Mouse (Mus musculus) gastrocnemius, postnatal 36 days (tissue): ENCODE results near the gene Rapgef5. TPM values are rescaled to one million over a fixed set of nuclear protein-coding genes. Genes with fewer than 3 reads are reported as not detected.

Experiments
- DNase-seq, 2 experiments: peaks; one replicate each; pipeline ENCODE4 v3.0.0; 2022
- intact Hi-C: fragments of 180-260 bp; cut with DNase I; formaldehyde crosslinking; loops from one replicate; pipeline ENCODE4 v1.15.1; 2025
- total RNA-seq, 2 experiments: library from RNA; stranded (reverse); gene quantifications; 2 replicates each; pipeline ENCODE4 v1.2.3; 2021

Gene Rapgef5
- total RNA-seq, 2 experiments from 2014 or later, result 4.6 to 5.5 TPM

DNA sequence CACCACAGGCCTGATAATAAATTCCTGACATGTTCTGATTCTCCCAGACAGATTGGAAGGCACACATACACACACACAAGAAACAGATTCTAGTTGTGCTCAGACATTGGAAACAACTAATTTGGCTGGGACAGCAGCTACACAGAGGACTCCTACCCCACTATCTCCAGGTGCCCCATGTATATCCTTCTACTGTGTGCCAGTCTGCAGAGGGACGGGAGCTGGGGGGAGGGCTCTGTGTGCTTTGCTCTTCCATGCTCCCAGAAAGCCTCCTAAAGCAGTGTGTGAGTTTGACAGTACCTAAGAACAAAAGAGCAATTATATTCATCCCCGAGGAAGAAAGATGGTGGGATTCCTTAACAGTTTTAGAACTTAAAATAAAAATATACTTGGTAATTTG lies 187.1 kb downstream of the Rapgef5 start:
- intact Hi-C loops, result no loop called here

DNA sequence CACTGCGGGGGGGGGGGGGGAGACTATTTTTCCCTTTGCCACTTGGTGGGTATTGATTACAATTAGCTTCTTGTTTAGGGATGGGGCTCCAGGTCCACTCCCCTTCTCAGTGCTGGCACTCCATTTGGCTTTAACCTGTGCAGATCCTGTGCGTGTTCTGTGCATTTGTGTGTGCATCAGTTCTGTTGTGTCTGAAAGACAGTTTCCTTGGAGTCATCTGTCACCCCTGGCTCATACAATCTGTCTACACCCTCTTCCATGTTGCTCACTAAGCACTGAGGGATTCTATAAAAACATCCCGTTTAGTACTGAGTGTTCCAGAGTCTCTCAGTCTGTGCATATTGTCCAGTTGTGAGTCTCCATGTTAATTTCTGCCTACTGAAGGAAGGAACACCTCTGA lies 189.0 kb downstream of the Rapgef5 start:
- intact Hi-C loops, result no loop called here
- no peak for DNase-seq

More for the DNA sequence above, 187.1 kb downstream of the Rapgef5 start:
- no peak for DNase-seq

DNA sequence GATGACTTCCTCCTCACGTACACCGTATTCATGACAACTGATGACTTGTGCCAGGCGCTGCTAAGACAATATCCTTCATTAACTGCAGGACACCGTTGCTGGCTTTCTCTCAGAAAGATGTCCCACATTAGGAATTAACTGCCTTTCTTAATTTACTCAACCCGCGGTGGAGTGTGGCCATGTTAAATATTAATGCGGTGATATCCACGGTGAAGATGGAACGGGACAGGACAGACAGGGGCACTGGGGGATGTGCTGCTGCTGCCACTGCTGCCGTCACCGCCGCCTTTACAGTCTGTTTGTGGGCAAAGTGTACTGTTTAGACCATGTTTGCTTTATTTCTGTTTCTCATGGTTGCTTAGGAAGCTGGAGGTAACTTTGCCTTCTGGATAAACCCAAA lies 193.0 kb downstream of the Rapgef5 start:
- no peak for DNase-seq
- intact Hi-C loops, result no loop called here

DNA sequence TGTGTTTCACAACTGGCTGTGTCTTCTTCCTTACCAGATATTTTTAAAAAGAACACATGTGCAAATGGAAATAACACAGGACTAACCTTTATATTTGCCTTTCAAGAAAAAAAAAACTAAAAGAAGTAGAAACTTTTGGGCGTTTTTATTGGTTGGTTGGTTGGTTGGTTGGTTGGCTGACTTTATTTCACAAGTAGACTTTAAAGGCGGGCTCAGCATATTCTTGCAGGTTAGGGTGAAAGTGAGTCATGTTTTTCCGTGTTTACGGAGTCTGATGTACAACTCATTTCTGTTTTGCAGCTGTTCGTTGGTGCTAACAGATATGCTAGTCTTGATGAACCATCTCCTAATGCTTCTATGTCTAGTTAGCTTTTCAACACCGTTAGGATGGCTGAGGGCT lies 196.2 kb downstream of the Rapgef5 start:
- intact Hi-C loops, result no loop called here
- no peak for DNase-seq

DNA sequence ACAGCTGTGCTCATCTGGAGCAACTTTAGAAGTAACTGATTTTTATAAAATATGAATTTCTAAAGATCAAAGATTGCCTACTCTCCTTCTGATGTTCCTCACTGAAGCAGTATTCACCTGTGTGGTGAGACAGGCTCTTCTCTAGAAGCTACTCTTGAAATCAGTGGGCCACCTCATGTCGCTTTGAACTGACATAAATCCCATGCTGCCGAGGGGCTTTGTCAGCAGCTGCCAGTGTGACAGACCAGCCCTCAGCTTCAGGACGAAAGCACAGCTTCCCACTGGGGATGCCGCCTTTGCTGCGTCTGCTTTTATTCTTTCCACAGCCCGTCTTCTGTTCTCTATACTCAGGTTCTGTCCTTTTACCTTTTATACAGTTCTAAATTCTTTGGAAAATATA lies 197.3 kb downstream of the Rapgef5 start:
- intact Hi-C loops, result no loop called here
- DNase-seq, result no peak

DNA sequence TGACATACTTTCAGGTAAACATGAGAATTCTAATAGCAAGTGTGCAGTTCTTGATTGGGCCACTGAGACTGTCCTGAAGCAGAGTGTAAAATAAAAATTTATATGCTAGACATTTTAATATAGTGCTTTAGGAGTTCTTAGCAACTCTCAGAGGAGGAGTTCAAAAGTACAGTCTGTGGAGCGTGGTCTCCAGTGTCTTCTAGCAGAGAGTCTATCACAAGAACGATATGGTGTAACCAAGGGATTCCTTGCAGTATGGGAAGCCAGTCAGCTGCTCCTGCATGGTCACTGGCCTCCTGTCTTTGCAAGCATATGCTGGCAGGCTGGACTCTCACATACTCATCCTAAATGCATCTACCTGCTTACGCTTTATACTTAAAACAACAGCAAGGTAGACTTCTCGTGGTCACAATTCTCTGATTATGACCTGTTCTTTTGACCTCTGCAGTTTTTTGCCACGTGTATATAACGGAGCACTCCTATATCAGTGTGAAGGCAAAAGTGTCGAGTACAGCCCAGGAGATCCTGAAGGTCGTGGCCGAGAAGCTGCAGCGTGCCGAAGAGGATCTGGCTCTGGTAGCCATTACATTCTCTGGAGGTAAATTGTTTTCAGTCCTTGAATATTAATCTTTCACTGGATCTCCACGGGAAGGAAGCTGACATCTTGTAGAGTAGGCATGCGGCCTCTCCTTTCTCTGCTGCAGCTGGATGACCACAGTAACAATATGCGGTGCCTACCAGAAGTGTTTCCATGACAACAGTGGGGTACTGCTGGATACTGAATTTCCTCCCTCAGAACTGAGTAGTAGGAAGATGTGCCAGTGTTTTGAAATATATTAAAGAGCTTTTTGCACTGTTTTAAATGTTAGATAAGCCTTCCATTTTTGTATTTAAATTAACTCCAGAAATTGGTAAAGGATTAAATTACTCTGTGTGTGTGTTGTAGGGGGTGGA lies 204.8 kb downstream of the Rapgef5 start:
- DNase-seq, result no peak
- intact Hi-C loops, result no loop called here

DNA sequence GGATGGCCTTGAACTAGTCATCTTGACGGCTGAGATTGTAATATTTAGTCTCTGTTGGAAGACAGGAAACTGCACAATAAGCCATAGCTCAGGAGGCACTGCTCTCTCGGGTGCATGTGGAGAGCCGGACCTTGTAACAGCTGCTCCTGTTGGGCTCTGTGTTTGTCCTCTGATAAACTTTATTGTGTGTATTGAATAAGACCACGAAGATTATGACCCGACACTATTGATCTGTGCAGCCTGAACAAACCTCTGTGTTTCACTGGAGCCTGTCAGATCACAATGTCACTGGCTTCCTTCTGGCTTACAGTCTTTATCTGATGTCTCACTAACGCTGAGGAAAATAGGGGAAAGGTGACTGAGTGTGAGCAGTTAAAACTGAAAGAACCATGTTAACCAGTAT lies 205.5 kb downstream of the Rapgef5 start:
- no peak for DNase-seq

DNA sequence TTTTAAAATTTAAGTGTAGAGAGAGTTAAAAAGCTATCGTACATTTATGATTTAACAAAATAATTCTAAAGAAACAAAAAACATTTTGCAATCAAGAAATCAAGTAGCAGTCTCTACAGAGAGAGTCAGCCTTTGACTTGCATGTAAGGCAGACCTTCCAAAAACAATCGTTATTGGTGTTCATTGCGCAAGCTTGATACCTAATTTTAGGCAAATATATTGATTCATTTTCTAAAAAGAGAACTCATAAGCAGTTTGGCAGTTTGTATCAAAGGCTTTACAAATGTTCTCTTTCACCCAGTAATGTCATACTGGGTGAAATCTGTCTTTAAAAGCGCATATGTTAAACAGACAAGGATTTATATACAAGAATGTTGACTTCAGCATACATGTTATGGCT lies 208.7 kb downstream of the Rapgef5 start:
- intact Hi-C loops, result no loop called here
- DNase-seq, result no peak

More for the DNA sequence above, 205.5 kb downstream of the Rapgef5 start:
- intact Hi-C loops, result no loop called here

DNA sequence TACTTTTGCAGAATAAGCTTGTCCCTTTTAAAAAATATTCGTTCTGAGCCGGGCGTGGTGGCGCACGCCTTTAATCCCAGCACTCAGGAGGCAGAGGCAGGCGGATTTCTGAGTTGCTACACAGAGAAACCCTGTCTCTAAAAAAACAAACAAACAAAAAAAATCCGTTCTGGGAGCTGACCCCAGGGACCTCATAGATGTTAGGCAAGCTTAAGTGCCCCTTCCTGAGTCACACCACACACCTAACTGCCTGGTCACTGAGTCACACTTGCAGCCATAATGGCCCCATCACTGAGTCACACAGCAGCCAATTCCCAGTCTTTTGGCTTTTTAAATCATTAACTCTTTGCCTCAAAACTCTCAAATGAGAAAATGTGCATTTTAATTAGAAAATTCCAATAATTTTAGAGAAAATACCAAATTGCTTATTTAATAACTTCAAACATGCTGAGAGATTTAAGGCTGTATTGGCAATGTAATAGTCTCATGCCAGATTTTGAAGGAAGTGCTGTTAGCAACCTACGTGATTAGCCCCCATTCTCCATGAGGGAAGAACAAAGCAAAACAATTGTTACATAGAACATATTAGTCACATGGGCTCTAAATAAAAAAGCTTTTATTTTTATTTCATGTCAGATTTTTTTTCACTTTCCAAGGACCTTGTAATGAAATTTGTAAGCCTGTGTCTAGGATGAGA lies 211.3 kb downstream of the Rapgef5 start:
- DNase-seq, result no peak
- intact Hi-C loops, result no loop called here

DNA sequence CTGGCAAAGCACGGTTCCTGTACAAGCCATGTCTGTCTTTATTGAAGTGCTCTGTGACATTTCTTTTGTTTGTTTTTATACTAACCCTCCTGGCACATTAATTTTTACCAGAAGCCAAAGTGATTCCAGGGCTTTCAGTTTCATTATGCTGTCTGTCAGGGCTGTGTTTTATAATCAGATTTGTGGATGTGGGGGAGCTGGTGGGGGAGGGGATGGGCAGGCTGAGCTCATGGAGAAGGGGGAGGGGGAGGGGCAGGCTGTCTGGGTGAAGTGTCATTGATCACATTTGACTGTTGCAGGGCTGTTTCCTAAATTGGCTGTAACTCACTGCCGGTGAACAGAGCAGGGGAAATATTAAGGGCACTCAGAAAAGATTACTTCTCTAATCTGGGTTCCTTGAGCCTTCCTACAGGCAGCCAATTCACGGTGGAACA lies 211.9 kb downstream of the Rapgef5 start:
- intact Hi-C loops, result no loop called here
- no peak for DNase-seq

DNA sequence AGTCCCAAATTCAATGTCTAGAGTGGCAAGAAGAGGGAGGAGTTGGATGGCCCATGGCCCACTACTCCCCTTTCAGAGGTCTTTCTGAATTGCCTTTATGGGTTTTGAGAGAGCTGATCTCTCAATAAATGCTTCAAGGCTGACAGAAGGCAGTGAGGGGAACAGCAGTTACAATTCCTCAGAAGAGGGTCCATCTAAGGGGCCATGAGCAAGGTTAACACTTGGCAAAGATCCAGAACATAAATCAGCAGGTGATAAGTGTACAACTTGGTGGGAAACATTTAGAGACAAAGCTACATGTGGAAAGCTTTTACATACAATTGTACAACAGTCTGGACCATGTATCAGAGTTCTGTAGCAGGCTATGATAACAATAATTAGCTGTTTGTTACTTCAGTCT lies 217.3 kb downstream of the Rapgef5 start:
- intact Hi-C loops, result no loop called here
- no peak for DNase-seq

DNA sequence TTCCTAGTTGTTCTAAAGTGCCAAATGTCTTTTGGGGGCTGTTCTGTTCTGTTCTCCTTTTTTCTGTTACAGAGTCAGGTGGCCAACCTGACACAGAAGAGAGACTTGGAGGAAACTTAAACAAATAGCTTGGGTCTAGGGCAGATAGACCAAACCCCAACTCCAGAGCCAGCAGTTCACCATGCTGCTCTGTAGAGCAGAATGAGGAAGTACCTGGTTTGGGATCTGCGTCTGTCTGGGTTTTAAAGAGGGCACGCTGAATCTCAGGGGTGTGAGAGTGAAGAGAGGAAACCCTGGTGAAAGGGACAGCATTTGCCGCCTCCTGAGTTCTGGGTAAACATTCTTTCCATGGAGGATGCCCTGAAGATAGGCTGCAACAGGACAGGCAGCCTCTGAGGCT lies 219.9 kb downstream of the Rapgef5 start:
- intact Hi-C loops, result no loop called here
- no peak for DNase-seq

DNA sequence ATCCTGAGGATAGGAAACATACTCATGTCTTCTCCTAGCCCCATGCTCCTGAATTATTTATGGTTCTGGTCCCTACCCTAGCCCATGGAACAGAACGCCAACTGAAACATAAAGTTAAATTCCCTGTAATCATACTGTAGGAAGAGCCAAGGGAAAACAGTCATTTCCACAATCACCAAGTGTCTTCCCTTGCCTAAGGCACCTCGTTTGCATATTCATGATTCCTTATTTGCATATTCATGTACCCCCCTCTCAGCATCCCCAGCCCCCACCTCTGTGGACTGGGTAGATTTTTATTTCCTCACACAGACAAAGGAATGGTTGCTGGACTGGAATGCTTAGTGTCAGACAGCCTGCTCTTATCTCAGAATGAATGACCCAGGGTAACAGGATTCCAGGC lies 220.6 kb downstream of the Rapgef5 start:
- intact Hi-C loops, result no loop called here
- no peak for DNase-seq

DNA sequence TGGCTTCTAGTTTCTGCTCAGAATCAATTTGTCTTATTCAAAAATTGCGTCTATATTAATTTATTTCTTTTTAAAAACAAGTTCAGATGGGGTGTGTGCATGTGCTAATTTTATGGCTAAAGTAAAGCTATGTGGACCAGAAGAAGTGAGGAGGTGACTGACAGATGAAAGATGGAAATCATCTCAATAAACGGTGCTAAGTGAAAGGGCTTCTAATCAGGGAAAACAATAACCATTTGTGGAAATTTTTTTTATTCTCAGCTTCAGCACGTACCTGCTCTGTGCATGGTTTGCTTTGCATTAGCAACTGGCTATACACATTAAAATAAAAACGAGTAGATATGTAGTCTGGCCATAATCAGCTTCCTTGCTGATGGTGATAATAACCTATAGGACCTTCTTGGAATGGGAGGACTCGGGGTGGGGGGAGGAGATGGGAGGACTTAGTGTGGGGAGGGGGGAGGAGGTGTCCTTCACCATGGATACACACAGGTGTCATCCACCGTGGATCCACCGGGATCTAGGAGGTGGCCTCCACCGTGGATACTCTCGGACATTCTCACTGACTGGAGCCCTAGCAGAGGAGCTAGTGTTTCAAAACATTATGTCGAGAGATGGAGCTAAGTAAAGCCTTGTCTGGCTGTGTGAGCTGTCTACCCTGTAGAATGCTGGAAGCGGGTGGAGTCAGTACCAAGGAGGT lies 221.2 kb downstream of the Rapgef5 start:
- no peak for DNase-seq
- intact Hi-C loops, result no loop called here

DNA sequence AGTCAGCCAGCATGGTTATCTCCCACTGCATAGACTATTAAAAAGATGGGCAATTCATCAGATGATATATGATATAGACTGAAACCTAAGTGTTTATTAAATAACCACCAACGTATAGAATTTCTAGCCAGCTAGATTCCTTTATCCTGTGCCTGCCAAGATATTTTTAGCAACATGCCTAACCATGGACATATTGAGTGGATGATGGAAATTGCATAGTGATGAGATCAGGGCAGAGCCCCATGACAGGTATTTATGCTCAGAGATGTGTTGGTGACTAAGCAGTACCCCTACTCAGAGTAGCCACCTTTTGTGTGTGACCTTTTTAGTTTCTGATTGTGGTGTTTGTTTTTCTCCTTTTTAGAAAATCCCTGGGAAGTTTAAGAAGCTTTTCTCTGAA lies 226.2 kb downstream of the Rapgef5 start:
- intact Hi-C loops, result no loop called here
- DNase-seq, result no peak

DNA sequence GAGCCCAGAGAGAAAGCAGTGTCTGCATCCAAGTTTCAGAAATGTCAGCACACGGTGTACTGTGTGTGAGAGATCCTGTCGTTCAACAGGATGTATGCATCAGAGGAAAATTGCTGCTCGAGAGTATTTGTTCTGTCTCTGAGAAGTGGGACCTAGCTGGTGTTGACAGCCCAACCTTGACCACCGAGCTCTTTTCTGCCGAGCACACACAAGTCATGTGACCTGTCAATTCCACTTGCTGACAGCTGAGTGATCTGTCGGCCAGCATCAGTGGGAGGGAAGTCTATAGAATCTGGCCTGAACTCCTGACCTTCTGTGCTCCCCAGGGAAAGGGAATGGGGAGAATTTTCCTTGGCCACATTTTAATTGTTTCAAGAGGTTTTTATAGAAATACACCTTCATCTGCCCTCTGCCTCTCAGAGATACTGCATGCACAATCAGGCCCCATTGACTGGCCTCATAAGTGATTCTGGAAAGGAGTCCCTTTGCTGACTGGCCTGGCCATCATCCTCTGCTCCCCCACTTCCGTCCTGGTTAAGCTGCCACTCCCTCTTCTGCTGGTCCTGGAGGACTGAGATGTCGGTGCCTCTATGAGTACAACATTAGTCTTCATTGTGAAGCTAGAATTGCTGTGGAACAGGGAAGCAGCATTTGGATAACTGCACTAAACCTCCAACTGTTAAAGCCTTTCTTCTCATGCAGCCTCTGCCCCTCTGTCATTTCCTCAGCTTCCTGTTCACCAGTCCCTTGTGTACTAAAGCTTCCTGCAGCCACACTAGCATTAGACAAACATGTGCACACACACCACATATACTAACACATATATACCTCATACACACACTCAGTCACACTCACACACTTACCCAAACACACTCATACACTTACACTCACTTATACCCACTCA lies 228.6 kb downstream of the Rapgef5 start:
- no peak for DNase-seq
- intact Hi-C loops, result no loop called here

DNA sequence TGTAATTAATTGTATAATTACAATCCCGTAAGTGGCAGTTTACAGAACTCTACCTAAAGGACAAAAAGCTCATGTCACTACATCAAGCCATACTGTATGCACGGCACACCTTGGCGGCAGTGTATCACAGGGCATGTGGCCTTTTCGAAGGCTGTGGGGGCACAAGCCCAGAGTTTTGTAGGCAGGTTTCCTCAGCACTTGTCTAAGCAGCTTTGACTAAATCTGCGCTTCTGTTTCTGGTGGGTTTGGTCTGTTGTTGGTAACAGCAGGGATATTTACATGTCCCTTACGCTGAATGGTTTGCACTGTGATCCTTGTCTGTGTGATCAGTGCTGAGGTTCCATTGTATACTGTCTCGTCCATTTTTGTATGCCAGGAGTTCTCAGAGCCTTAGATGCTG lies 230.3 kb downstream of the Rapgef5 start:
- no peak for DNase-seq
- intact Hi-C loops, result no loop called here

DNA sequence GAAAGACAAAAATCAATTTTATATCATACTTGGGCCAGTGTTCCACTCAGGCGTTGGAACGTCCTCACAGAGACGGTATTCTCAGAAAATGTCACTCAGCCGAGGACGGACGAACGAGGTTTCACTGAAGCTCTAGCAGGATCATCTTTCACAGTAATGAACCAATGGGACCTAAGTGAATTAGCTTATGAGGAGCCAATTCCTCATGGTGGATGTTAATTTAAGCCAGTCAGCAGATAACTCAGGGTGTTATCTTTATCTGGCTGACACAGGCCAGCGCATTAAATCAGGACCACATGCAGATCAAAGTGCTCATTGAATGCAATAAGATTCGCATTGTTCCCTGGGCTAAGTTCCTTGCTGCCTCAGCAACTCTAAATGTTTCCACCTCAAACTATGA lies 234.8 kb downstream of the Rapgef5 start:
- no peak for DNase-seq
- intact Hi-C loops, result no loop called here

DNA sequence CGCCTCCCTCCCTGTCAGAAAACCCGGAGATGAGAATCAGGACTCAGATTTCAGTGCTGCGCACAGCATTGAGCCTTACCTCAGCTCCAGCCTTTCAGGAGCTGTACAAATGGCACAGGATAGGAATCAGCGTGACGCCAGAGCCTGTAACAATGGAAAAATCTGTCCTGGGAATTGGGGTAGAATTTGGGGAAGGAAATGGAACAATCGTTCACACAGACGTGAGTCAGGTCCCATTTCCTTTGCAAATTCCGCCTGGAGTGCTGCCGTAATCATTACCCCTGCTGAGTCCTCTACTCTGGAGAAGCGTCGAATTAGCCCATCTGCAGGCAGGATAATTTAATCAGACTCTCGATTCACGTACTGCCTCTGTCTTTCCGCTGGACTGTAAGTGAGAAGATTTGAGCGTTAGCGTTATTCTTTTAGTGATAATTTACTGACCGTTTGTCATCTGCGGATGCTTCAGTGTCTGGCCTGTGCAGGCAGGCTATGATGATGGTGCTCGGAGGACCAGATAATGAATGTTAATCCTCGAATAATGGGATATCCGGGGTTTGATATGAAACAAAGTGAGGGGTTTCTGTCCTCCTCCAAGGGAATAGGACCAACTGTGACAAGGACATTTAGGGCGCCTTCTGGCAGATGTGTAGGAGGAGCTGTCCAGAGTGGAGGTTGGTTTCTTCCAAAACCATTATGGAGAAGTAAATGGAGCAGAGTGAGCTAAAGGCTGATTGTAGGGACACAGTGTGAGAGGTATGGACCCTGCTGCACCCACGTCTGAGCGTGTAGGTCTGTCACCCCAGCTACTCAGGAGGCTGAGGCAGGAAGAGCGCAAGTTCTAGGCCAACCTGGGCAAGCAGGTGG lies 235.5 kb downstream of the Rapgef5 start:
- DNase-seq, result no peak
- intact Hi-C loops, result no loop called here
